Mouse (Mus musculus) G1E (cell line): Measurements from ENCODE around the gene Fmo5.

Experiments used
- CTCF ChIP-seq: IDR thresholded peaks from 2 replicates; pipeline ENCODE4 v1.5.1; 2012; ENCODE audit warnings: low read depth, low read length, inconsistent platforms, mixed read lengths
- GATA1 ChIP-seq: IDR thresholded peaks from 2 replicates; pipeline ENCODE4 v1.6.1; 2012; ENCODE audit warnings: borderline replicate concordance, low read length, inconsistent platforms, mixed read lengths
- GATA2 ChIP-seq: IDR thresholded peaks from 2 replicates; pipeline ENCODE4 v1.6.1; 2012; ENCODE audit warnings: low read depth, low read length, inconsistent platforms, borderline replicate concordance
- POLR2AphosphoS5 ChIP-seq: IDR thresholded peaks from 2 replicates; pipeline ENCODE4 v1.6.1; 2012; ENCODE audit warnings: low read depth, low read length, inconsistent platforms; ENCODE audit not compliant: insufficient replicate concordance
- TAL1 ChIP-seq: conservative IDR thresholded peaks from 2 replicates; pipeline ENCODE4 v1.6.1; 2012; ENCODE audit warnings: low read depth, low read length, inconsistent platforms, mixed read lengths

GRCm38 (mm10) chr3:97654901-97655300 lies 26.3 kb downstream of the Fmo5 start:
- peak; percentile 10; the same call in 1 of the 2 replicates for TF ChIP-seq CTCF
- no peak for TF ChIP-seq GATA1
- TF ChIP-seq POLR2AphosphoS5 = no peak
- TF ChIP-seq GATA2 = no peak
- no peak for TF ChIP-seq TAL1
